Mouse (Mus musculus): Measurements from ENCODE around the gene Prg2. TPM values are rescaled to one million over a fixed set of nuclear protein-coding genes. Genes with fewer than 3 reads are reported as not detected.

Prg2 gene
- polyA plus RNA-seq, 1 experiment from 2014 or later = not detected

- Histone ChIP-seq H3K36me3 (ENCODE audit: insufficient read depth, low read length) (peaks cover 36% of the 10 kb centered on the region), H3K9ac (replicated peaks; ENCODE audit: low read length) (no peak overlapping the region), H3K4me3 (ENCODE audit: low read length) (no peak overlapping the region), H3K27me3 (ENCODE audit: insufficient read depth, low read length) (no peaks in the 10 kb centered on the region), H3K9me3 (ENCODE audit: low read length) (no peaks in the 10 kb centered on the region), H3K4me1 (ENCODE audit: insufficient read depth, low read length) (no peaks in the 10 kb centered on the region), H3K27ac (ENCODE audit: low read length) (no peak overlapping the region), H3K4me2 (replicated peaks; ENCODE audit: low read depth, low read length) (no peak overlapping the region)
- no peak for ATAC-seq (ENCODE audit: low FRiP score, low TSS enrichment)
- WGBS = 89% methylated on average over 11 of the region's 11 CpGs
These were observed 21.5 kb upstream of the Prg2 start for GRCm38 (mm10) chr2:84958588-84959264.

GRCm38 (mm10) chr2:84961300-84961699 lies 19.0 kb upstream of the Prg2 start:
- no peak overlapping the region for H3K4me2 ChIP-seq (replicated peaks; ENCODE audit: low read depth, low read length)
- H3K27ac ChIP-seq (ENCODE audit: low read length) = no peak overlapping the region
- H3K9ac ChIP-seq (replicated peaks; ENCODE audit: low read length) = no peak overlapping the region
- H3K9me3 ChIP-seq (ENCODE audit: low read length) = no peaks in the 10 kb centered on the region
- H3K27me3 ChIP-seq (ENCODE audit: insufficient read depth, low read length) = no peaks in the 10 kb centered on the region
- peak; percentile 29; the same call in 1 of the 2 replicates for ATAC-seq (ENCODE audit: low FRiP score, low TSS enrichment)
- 63% methylated on average over 2 of the region's 2 CpGs for WGBS
- no peak overlapping the region for H3K4me3 ChIP-seq (ENCODE audit: low read length)
- no peaks in the 10 kb centered on the region for H3K4me1 ChIP-seq (ENCODE audit: insufficient read depth, low read length)
- peaks cover 20% of the 10 kb centered on the region for H3K36me3 ChIP-seq (ENCODE audit: insufficient read depth, low read length)

GRCm38 (mm10) chr2:84961901-84962300 lies 18.4 kb upstream of the Prg2 start:
- Histone ChIP-seq H3K27ac (ENCODE audit: low read length) (no peak overlapping the region), H3K9ac (replicated peaks; ENCODE audit: low read length) (no peak overlapping the region), H3K4me3 (ENCODE audit: low read length) (no peak overlapping the region), H3K36me3 (ENCODE audit: insufficient read depth, low read length) (peaks cover 16% of the 10 kb centered on the region), H3K4me1 (ENCODE audit: insufficient read depth, low read length) (no peaks in the 10 kb centered on the region), H3K27me3 (ENCODE audit: insufficient read depth, low read length) (no peaks in the 10 kb centered on the region), H3K4me2 (replicated peaks; ENCODE audit: low read depth, low read length) (no peak overlapping the region), H3K9me3 (ENCODE audit: low read length) (no peaks in the 10 kb centered on the region)
- WGBS = 76% methylated on average over 3 of the region's 3 CpGs
- no peak for ATAC-seq (ENCODE audit: low FRiP score, low TSS enrichment)

- H3K36me3 ChIP-seq (ENCODE audit: insufficient read depth, low read length) = peaks cover 6% of the 10 kb centered on the region
- H3K27ac ChIP-seq (ENCODE audit: low read length) = no peak overlapping the region
- 43% methylated on average over 6 of the region's 6 CpGs for WGBS
- no peak overlapping the region for H3K4me2 ChIP-seq (replicated peaks; ENCODE audit: low read depth, low read length)
- H3K9ac ChIP-seq (replicated peaks; ENCODE audit: low read length) = no peak overlapping the region
- no peaks in the 10 kb centered on the region for H3K9me3 ChIP-seq (ENCODE audit: low read length)
- no peak for ATAC-seq (ENCODE audit: low FRiP score, low TSS enrichment)
- no peak overlapping the region for H3K4me3 ChIP-seq (ENCODE audit: low read length)
- no peaks in the 10 kb centered on the region for H3K4me1 ChIP-seq (ENCODE audit: insufficient read depth, low read length)
- H3K27me3 ChIP-seq (ENCODE audit: insufficient read depth, low read length) = no peaks in the 10 kb centered on the region
These were observed 17.3 kb upstream of the Prg2 start for GRCm38 (mm10) chr2:84962906-84963507.

GRCm38 (mm10) chr2:84964111-84964801 lies 16.0 kb upstream of the Prg2 start:
- no peak for ATAC-seq (ENCODE audit: low FRiP score, low TSS enrichment)
- no peak overlapping the region for H3K27ac ChIP-seq (ENCODE audit: low read length)
- no peak overlapping the region for H3K4me2 ChIP-seq (replicated peaks; ENCODE audit: low read depth, low read length)
- 78% methylated on average over 7 of the region's 7 CpGs for WGBS
- no peaks in the 10 kb centered on the region for H3K36me3 ChIP-seq (ENCODE audit: insufficient read depth, low read length)
- no peaks in the 10 kb centered on the region for H3K4me1 ChIP-seq (ENCODE audit: insufficient read depth, low read length)
- H3K4me3 ChIP-seq (ENCODE audit: low read length) = no peak overlapping the region
- no peak overlapping the region for H3K9ac ChIP-seq (replicated peaks; ENCODE audit: low read length)
- no peaks in the 10 kb centered on the region for H3K27me3 ChIP-seq (ENCODE audit: insufficient read depth, low read length)
- no peaks in the 10 kb centered on the region for H3K9me3 ChIP-seq (ENCODE audit: low read length)

- Histone ChIP-seq H3K4me3 (ENCODE audit: low read length) (no peak overlapping the region), H3K4me2 (replicated peaks; ENCODE audit: low read depth, low read length) (no peak overlapping the region)
These were observed 12.8 kb upstream of the Prg2 start for GRCm38 (mm10) chr2:84967318-84967991.

GRCm38 (mm10) chr2:84975580-84975979 lies 4.7 kb upstream of the Prg2 start:
- H3K4me1 ChIP-seq (ENCODE audit: insufficient read depth, low read length) = no peaks in the 10 kb centered on the region
- no peak overlapping the region for H3K9ac ChIP-seq (replicated peaks; ENCODE audit: low read length)
- no peak overlapping the region for H3K27ac ChIP-seq (ENCODE audit: low read length)
- H3K36me3 ChIP-seq (ENCODE audit: insufficient read depth, low read length) = no peaks in the 10 kb centered on the region
- no peak overlapping the region for H3K4me2 ChIP-seq (replicated peaks; ENCODE audit: low read depth, low read length)
- WGBS = 95% methylated on average over 2 of the region's 2 CpGs
- ATAC-seq (ENCODE audit: low FRiP score, low TSS enrichment) = no peak
- H3K4me3 ChIP-seq (ENCODE audit: low read length) = no peak overlapping the region
- no peaks in the 10 kb centered on the region for H3K9me3 ChIP-seq (ENCODE audit: low read length)
- no peaks in the 10 kb centered on the region for H3K27me3 ChIP-seq (ENCODE audit: insufficient read depth, low read length)

More at GRCm38 (mm10) chr2:84967318-84967991, 12.8 kb upstream of the Prg2 start:
- 89% methylated on average over 5 of the region's 5 CpGs for WGBS
- H3K27ac ChIP-seq (ENCODE audit: low read length) = no peak overlapping the region
- H3K9me3 ChIP-seq (ENCODE audit: low read length) = no peaks in the 10 kb centered on the region
- no peaks in the 10 kb centered on the region for H3K4me1 ChIP-seq (ENCODE audit: insufficient read depth, low read length)
- no peak overlapping the region for H3K9ac ChIP-seq (replicated peaks; ENCODE audit: low read length)
- H3K36me3 ChIP-seq (ENCODE audit: insufficient read depth, low read length) = no peaks in the 10 kb centered on the region
- no peaks in the 10 kb centered on the region for H3K27me3 ChIP-seq (ENCODE audit: insufficient read depth, low read length)
- ATAC-seq (ENCODE audit: low FRiP score, low TSS enrichment) = no peak

- 69% methylated on average over 1 of the region's 1 CpGs for WGBS
- Histone ChIP-seq H3K9ac (replicated peaks; ENCODE audit: low read length) (no peak within 1 kb of the TSS), H3K36me3 (ENCODE audit: insufficient read depth, low read length) (no peaks in the 10 kb centered on the region), H3K4me3 (ENCODE audit: low read length) (no peak within 1 kb of the TSS), H3K9me3 (ENCODE audit: low read length) (no peaks in the 10 kb centered on the region), H3K4me2 (replicated peaks; ENCODE audit: low read depth, low read length) (no peak within 1 kb of the TSS), H3K4me1 (ENCODE audit: insufficient read depth, low read length) (no peaks in the 10 kb centered on the region), H3K27me3 (ENCODE audit: insufficient read depth, low read length) (no peaks in the 10 kb centered on the region), H3K27ac (ENCODE audit: low read length) (no peak within 1 kb of the TSS)
- ATAC-seq (ENCODE audit: low FRiP score, low TSS enrichment) = no peak
These were observed 7.7 kb downstream of the Prg2 start, which contains the start of gene Prg3 for GRCm38 (mm10) chr2:84987930-84988329. Prg3 (plus strand) TSS chr2:84988215.

GRCm38 (mm10) chr2:84996376-84996775 lies 16.1 kb downstream of the Prg2 start:
- no peaks in the 10 kb centered on the region for H3K27me3 ChIP-seq (ENCODE audit: insufficient read depth, low read length)
- no peak overlapping the region for H3K27ac ChIP-seq (ENCODE audit: low read length)
- no peaks in the 10 kb centered on the region for H3K4me1 ChIP-seq (ENCODE audit: insufficient read depth, low read length)
- no peaks in the 10 kb centered on the region for H3K9me3 ChIP-seq (ENCODE audit: low read length)
- no peak overlapping the region for H3K4me3 ChIP-seq (ENCODE audit: low read length)
- WGBS = 80% methylated on average over 2 of the region's 2 CpGs
- no peak for ATAC-seq (ENCODE audit: low FRiP score, low TSS enrichment)
- no peak overlapping the region for H3K4me2 ChIP-seq (replicated peaks; ENCODE audit: low read depth, low read length)
- no peaks in the 10 kb centered on the region for H3K36me3 ChIP-seq (ENCODE audit: insufficient read depth, low read length)
- H3K9ac ChIP-seq (replicated peaks; ENCODE audit: low read length) = no peak overlapping the region

All from kidney, embryonic 16.5 days (tissue).